Mouse (Mus musculus): Measurements from ENCODE around the gene Snx9. TPM values are rescaled to one million over a fixed set of nuclear protein-coding genes. Genes with fewer than 3 reads are reported as not detected.
A peak's percentile ranks its signal among the peaks of the same experiment; 100 is the strongest.

Snx9 gene
- total RNA-seq, 1 experiment: 8.8 TPM

GRCm38 (mm10) chr17:5885474-5885873 is 44.3 kb downstream of the Snx9 start:
- H3K27ac ChIP-seq (ENCODE audit: insufficient read depth, low read depth, low read length, poor library complexity, severe bottlenecking): no peak overlapping the region
- H3K9me3 ChIP-seq (ENCODE audit: control insufficient read depth, insufficient read depth, low read depth, low read length): no peaks in the 10 kb centered on the region
- peaks cover 0 to 8% of the 10 kb centered on the region in 2 experiments; a peak in 1 of 4 replicates for H3K4me1 ChIP-seq (ENCODE audit: control insufficient read depth in 2 of 2, insufficient read depth in 2 of 2, low read length in 2 of 2, poor library complexity in 1 of 2)
- no peak overlapping the region for H3K4me3 ChIP-seq (ENCODE audit: insufficient read depth in 1 of 2, low read depth in 1 of 2, low read length in 2 of 2, poor library complexity in 1 of 2, severe bottlenecking in 1 of 2)
- H3K36me3 ChIP-seq (ENCODE audit: control insufficient read depth, insufficient read depth, low read length, poor library complexity, severe bottlenecking): no peaks in the 10 kb centered on the region
- DNase-seq (ENCODE audit: low read depth, low spot score): no peak
- TF ChIP-seq CHD2 (IDR thresholded peaks at IDR 0.05; ENCODE audit: low read depth, low read length) (no peak), ZNF384 (IDR thresholded peaks at IDR 0.05; ENCODE audit: low read depth, low read length) (no peak), MAFK (IDR thresholded peaks at IDR 0.05; ENCODE audit: insufficient read depth, low read depth, low read length) (no peak), HCFC1 (IDR thresholded peaks at IDR 0.05; ENCODE audit: borderline replicate concordance, insufficient read depth, low read length) (no peak), ZC3H11A (IDR thresholded peaks at IDR 0.05; ENCODE audit: borderline replicate concordance, low read depth, low read length) (no peak)
- in situ Hi-C loops (cut with MboI; ENCODE audit: low sequenced_read_pairs in 2 of 2, unreplicated experiment in 2 of 2): no loop called here
- no peak overlapping the region for H3K9ac ChIP-seq (ENCODE audit: insufficient read depth, low read depth, low read length, poor library complexity, severe bottlenecking)

- no peak for TF ChIP-seq MAFK (IDR thresholded peaks at IDR 0.05; ENCODE audit: insufficient read depth, low read depth, low read length)
- TF ChIP-seq ZNF384 (IDR thresholded peaks at IDR 0.05; ENCODE audit: low read depth, low read length): no peak
- TF ChIP-seq ZC3H11A (IDR thresholded peaks at IDR 0.05; ENCODE audit: borderline replicate concordance, low read depth, low read length): no peak
- no peak for TF ChIP-seq CHD2 (IDR thresholded peaks at IDR 0.05; ENCODE audit: low read depth, low read length)
- TF ChIP-seq HCFC1 (IDR thresholded peaks at IDR 0.05; ENCODE audit: borderline replicate concordance, insufficient read depth, low read length): no peak
- in situ Hi-C loops (cut with MboI; ENCODE audit: low sequenced_read_pairs in 2 of 2, unreplicated experiment in 2 of 2): no loop called here
- peaks cover 0 to 8% of the 10 kb centered on the region in 2 experiments; a peak in 1 of 4 replicates for H3K4me1 ChIP-seq (ENCODE audit: control insufficient read depth in 2 of 2, insufficient read depth in 2 of 2, low read length in 2 of 2, poor library complexity in 1 of 2)
- H3K9ac ChIP-seq (ENCODE audit: insufficient read depth, low read depth, low read length, poor library complexity, severe bottlenecking): no peak overlapping the region
- DNase-seq (ENCODE audit: low read depth, low spot score): no peak
- no peaks in the 10 kb centered on the region for H3K9me3 ChIP-seq (ENCODE audit: control insufficient read depth, insufficient read depth, low read depth, low read length)
- no peak overlapping the region for H3K27ac ChIP-seq (ENCODE audit: insufficient read depth, low read depth, low read length, poor library complexity, severe bottlenecking)
- no peak overlapping the region for H3K4me3 ChIP-seq (ENCODE audit: insufficient read depth in 1 of 2, low read depth in 1 of 2, low read length in 2 of 2, poor library complexity in 1 of 2, severe bottlenecking in 1 of 2)
- no peaks in the 10 kb centered on the region for H3K36me3 ChIP-seq (ENCODE audit: control insufficient read depth, insufficient read depth, low read length, poor library complexity, severe bottlenecking)
Measured at GRCm38 (mm10) chr17:5886181-5886810, 45.2 kb downstream of the Snx9 start.

- Histone ChIP-seq H3K4me1 (ENCODE audit: control insufficient read depth in 2 of 2, insufficient read depth in 2 of 2, low read length in 2 of 2, poor library complexity in 1 of 2) (peaks cover 0 to 15% of the 10 kb centered on the region in 2 experiments; a peak in 2 of 4 replicates), H3K9ac (ENCODE audit: insufficient read depth, low read depth, low read length, poor library complexity, severe bottlenecking) (no peak overlapping the region), H3K4me3 (ENCODE audit: insufficient read depth in 1 of 2, low read depth in 1 of 2, low read length in 2 of 2, poor library complexity in 1 of 2, severe bottlenecking in 1 of 2) (no peak overlapping the region), H3K9me3 (ENCODE audit: control insufficient read depth, insufficient read depth, low read depth, low read length) (no peaks in the 10 kb centered on the region), H3K27ac (ENCODE audit: insufficient read depth, low read depth, low read length, poor library complexity, severe bottlenecking) (no peak overlapping the region), H3K36me3 (ENCODE audit: control insufficient read depth, insufficient read depth, low read length, poor library complexity, severe bottlenecking) (no peaks in the 10 kb centered on the region)
- no peak for DNase-seq (ENCODE audit: low read depth, low spot score)
- in situ Hi-C loops (cut with MboI; ENCODE audit: low sequenced_read_pairs in 2 of 2, unreplicated experiment in 2 of 2): no loop called here
- no peak for TF ChIP-seq ZNF384 (IDR thresholded peaks at IDR 0.05; ENCODE audit: low read depth, low read length)
- TF ChIP-seq HCFC1 (IDR thresholded peaks at IDR 0.05; ENCODE audit: borderline replicate concordance, insufficient read depth, low read length): no peak
- no peak for TF ChIP-seq CHD2 (IDR thresholded peaks at IDR 0.05; ENCODE audit: low read depth, low read length)
- TF ChIP-seq ZC3H11A (IDR thresholded peaks at IDR 0.05; ENCODE audit: borderline replicate concordance, low read depth, low read length): no peak
- TF ChIP-seq MAFK (IDR thresholded peaks at IDR 0.05; ENCODE audit: insufficient read depth, low read depth, low read length): no peak
Measured at GRCm38 (mm10) chr17:5886943-5887800, 46.0 kb downstream of the Snx9 start.

DNA sequence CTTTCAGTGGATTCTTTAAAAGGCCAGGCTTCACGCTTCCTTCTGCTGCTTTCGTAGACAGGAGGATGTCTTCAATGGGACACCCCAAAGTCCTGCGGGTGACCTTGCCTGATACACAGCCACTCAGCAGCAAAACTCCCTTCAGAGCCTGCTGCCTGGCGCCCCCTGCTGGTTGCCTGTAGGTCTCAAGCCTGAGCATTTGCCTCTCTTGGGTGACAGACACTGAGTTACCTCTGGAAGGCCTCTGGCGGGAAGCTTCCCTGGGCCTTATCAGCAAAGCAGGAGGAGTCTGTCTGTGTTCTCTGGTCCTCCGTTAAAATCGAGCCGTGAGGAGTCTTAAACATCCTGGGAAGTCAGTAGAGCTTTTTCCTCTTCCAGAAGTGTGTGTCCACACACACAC is 49.3 kb downstream of the Snx9 start:
- 0 out of 2 replicates have a peak overlapping the region, but pooled peaks have one; percentile 52 for H3K9ac ChIP-seq (ENCODE audit: insufficient read depth, low read depth, low read length, poor library complexity, severe bottlenecking)
- H3K9me3 ChIP-seq (ENCODE audit: control insufficient read depth, insufficient read depth, low read depth, low read length): no peaks in the 10 kb centered on the region
- peaks cover 10 to 27% of the 10 kb centered on the region in 2 experiments for H3K4me1 ChIP-seq (ENCODE audit: control insufficient read depth in 2 of 2, insufficient read depth in 2 of 2, low read length in 2 of 2, poor library complexity in 1 of 2)
- no peak overlapping the region for H3K27ac ChIP-seq (ENCODE audit: insufficient read depth, low read depth, low read length, poor library complexity, severe bottlenecking)
- TF ChIP-seq ZC3H11A (IDR thresholded peaks at IDR 0.05; ENCODE audit: borderline replicate concordance, low read depth, low read length): peak; percentile 30; the same call in 1 of the 2 replicates
- no peak for TF ChIP-seq HCFC1 (IDR thresholded peaks at IDR 0.05; ENCODE audit: borderline replicate concordance, insufficient read depth, low read length)
- H3K36me3 ChIP-seq (ENCODE audit: control insufficient read depth, insufficient read depth, low read length, poor library complexity, severe bottlenecking): no peaks in the 10 kb centered on the region
- peak; percentile 73 for DNase-seq (ENCODE audit: low read depth, low spot score)
- no peak overlapping the region for H3K4me3 ChIP-seq (ENCODE audit: insufficient read depth in 1 of 2, low read depth in 1 of 2, low read length in 2 of 2, poor library complexity in 1 of 2, severe bottlenecking in 1 of 2)
- in situ Hi-C loops (cut with MboI; ENCODE audit: low sequenced_read_pairs in 2 of 2, unreplicated experiment in 2 of 2): no loop called here

Data from ES-E14 (cell line).